Mouse (Mus musculus) embryonic facial prominence, embryonic 14.5 days (tissue): ENCODE data around the gene Rhbdf2. TPM values are rescaled to one million over a fixed set of nuclear protein-coding genes. Genes with fewer than 3 reads are reported as not detected.

Experiments used
- ATAC-seq: fragments of 200-750 bp; cut with Nextera tagmentation; 2 replicates; pipeline ENCODE4 v1.8.0; 2017; ENCODE audit warnings: low read depth, moderate number of reproducible peaks, moderate TSS enrichment
- DNase-seq: peaks from one replicate; pipeline ENCODE4 v3.0.0-alpha.2; 2015; ENCODE audit warnings: low spot score
- H3K27ac ChIP-seq: fragments of 300-500 bp; sonication (generic); replicated peaks from 2 replicates; pipeline ENCODE4 v1.5.1; 2014; ENCODE audit warnings: low read depth, mild to moderate bottlenecking, low read length, moderate library complexity
- H3K27me3 ChIP-seq: fragments of 300-500 bp; sonication (generic); replicated peaks from 2 replicates; pipeline ENCODE4 v1.6.1; 2014; ENCODE audit warnings: low read length; ENCODE audit not compliant: control insufficient read depth, insufficient read depth
- H3K36me3 ChIP-seq: fragments of 300-500 bp; sonication (generic); 2 replicates; pipeline ENCODE4 v1.6.1; 2014; ENCODE audit warnings: low read length, mixed read lengths; ENCODE audit not compliant: control insufficient read depth, insufficient read depth
- H3K4me1 ChIP-seq: fragments of 300-500 bp; sonication (generic); 2 replicates; pipeline ENCODE4 v1.6.1; 2014; ENCODE audit warnings: antibody characterized with exemption, low read length; ENCODE audit not compliant: control insufficient read depth, insufficient read depth
- H3K4me2 ChIP-seq: fragments of 300-500 bp; sonication (generic); 2 replicates; pipeline ENCODE4 v1.6.1; 2014; ENCODE audit warnings: low read depth, mild to moderate bottlenecking, low read length, moderate library complexity, mixed read lengths
- H3K4me3 ChIP-seq: fragments of 300-500 bp; sonication (generic); 2 replicates; pipeline ENCODE4 v1.5.1; 2014; ENCODE audit warnings: low read depth, mild to moderate bottlenecking, low read length
- H3K9ac ChIP-seq: fragments of 300-500 bp; sonication (generic); 2 replicates; pipeline ENCODE4 v1.6.1; 2014; ENCODE audit warnings: low read depth, mild to moderate bottlenecking, low read length, moderate library complexity, mixed read lengths
- H3K9me3 ChIP-seq: fragments of 300-500 bp; sonication (generic); 2 replicates; pipeline ENCODE4 v1.6.1; 2016; ENCODE audit warnings: low read length; ENCODE audit not compliant: control insufficient read depth
- WGBS: fragments of 180-500 bp; shearing (Covaris S2); extraction: QIAGEN DNeasy Blood & Tissue Kit; methylation state at CpG from one replicate; pipeline ENCODE4 v1.1.7; 2014; 5-methylcytosine and 5-hydroxymethylcytosine counted together
- polyA plus RNA-seq: library from polyadenylated mRNA; unstranded; fragments of >200 nt; fragmentation: Nextera tagmentation; extraction: Ambion mirVana; gene quantifications from 2 replicates; pipeline ENCODE4 v1.2.1, GENCODE M21; 2014

Rhbdf2 gene
- polyA plus RNA-seq, 1 experiment from 2014 or later, result 3.6 TPM

- no peaks in the 10 kb centered on the region for H3K9me3 ChIP-seq
- H3K4me3 ChIP-seq, result no peak overlapping the region
- ATAC-seq (no peak), DNase-seq (no peak)
- no peak overlapping the region for H3K27ac ChIP-seq
- H3K27me3 ChIP-seq, result no peaks in the 10 kb centered on the region
- H3K4me1 ChIP-seq, result no peaks in the 10 kb centered on the region
- WGBS, result 85% methylated on average over 15 of the region's 15 CpGs
- H3K4me2 ChIP-seq, result no peak overlapping the region
- 0 out of 2 replicates have a peak, but pooled peaks cover 8% of the 10 kb centered on the region for H3K36me3 ChIP-seq
- no peak overlapping the region for H3K9ac ChIP-seq
Measured at GRCm38 (mm10) chr11:116599230-116599629, 27.6 kb downstream of the Rhbdf2 start.

DNA sequence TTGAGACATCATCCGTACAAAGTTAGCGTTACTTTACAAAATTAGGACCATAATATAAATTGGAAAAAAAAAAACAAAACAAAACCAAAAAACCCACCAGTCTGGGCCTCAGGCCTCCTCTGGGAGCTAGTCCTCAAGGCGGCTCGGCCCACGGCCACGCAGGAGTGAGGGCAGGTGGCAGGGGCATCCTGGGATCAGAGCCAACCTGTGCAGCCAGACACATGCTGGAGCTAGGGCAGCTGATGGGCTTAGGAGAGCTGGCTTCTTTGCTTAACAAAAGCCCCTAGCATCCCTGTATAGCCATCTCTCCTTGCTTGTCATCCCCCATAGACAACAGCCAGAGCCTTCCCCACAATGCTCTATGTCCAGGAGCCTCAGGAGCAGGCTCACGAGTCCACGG, 28.6 kb downstream of the Rhbdf2 start:
- WGBS, result 89% methylated on average over 8 of the region's 8 CpGs
- no peak overlapping the region for H3K4me3 ChIP-seq

DNA sequence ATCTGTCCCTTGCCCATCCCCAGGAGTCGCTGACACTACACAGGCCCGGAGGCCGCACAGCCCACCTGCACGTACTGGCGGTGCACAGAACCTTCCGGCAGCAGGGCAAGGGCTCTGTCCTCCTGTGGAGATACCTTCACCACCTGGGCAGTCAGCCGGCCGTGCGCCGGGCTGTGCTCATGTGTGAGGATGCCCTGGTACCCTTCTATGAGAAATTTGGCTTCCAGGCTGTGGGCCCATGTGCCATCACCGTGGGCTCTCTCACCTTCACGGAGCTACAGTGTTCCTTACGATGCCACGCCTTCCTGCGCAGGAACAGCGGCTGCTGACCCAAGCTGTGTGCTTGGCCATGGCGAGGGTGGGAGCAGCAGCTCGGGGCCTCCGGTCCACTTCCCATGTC, 30.1 kb downstream of the Rhbdf2 start:
- Histone ChIP-seq H3K27me3 (no peaks in the 10 kb centered on the region), H3K4me3 (no peak overlapping the region), H3K9me3 (no peaks in the 10 kb centered on the region), H3K4me1 (0 out of 2 replicates have a peak, but pooled peaks cover 3% of the 10 kb centered on the region), H3K9ac (no peak overlapping the region), H3K4me2 (no peak overlapping the region), H3K27ac (no peak overlapping the region), H3K36me3 (no peaks in the 10 kb centered on the region)
- DNase-seq (no peak), ATAC-seq (no peak)
- 86% methylated on average over 18 of the region's 19 CpGs for WGBS

More for the DNA sequence above, 28.6 kb downstream of the Rhbdf2 start:
- DNase-seq (no peak), ATAC-seq (no peak)
- Histone ChIP-seq H3K36me3 (0 out of 2 replicates have a peak, but pooled peaks cover 3% of the 10 kb centered on the region), H3K4me1 (no peaks in the 10 kb centered on the region), H3K9me3 (no peaks in the 10 kb centered on the region), H3K27me3 (no peaks in the 10 kb centered on the region), H3K4me2 (no peak overlapping the region), H3K27ac (no peak overlapping the region), H3K9ac (no peak overlapping the region)

GRCm38 (mm10) chr11:116593345-116593744, 33.5 kb downstream of the Rhbdf2 start:
- Histone ChIP-seq H3K27ac (no peak overlapping the region), H3K27me3 (no peaks in the 10 kb centered on the region), H3K4me3 (no peak overlapping the region), H3K4me1 (peaks cover 9% of the 10 kb centered on the region; the same call in 1 of the 2 replicates), H3K36me3 (no peaks in the 10 kb centered on the region), H3K9me3 (no peaks in the 10 kb centered on the region), H3K4me2 (no peak overlapping the region), H3K9ac (no peak overlapping the region)
- 61% methylated on average over 4 of the region's 4 CpGs for WGBS
- ATAC-seq (no peak), DNase-seq (no peak)

DNA sequence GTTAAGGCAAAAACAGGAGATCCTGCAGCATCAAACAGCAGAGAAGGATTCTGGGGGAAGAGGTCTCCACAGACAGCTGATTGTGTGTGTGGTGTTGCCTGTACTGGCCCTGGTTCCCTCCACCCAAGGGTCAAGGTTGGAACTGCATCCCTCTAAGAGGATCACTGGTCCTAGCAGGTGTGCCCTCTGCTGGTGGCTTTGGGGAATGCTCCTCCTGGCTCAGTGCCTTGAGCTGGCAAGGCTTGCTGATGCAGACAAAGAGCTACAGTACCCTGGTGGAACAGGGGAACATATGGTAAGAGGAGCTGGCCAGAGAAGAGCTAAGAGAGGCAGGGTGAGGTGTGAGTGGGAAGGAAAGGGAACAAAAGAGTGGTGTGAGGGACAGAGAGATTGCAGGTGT, 34.4 kb downstream of the Rhbdf2 start:
- Histone ChIP-seq H3K4me2 (no peak overlapping the region), H3K4me3 (no peak overlapping the region), H3K27me3 (no peaks in the 10 kb centered on the region), H3K9ac (no peak overlapping the region), H3K9me3 (no peaks in the 10 kb centered on the region), H3K36me3 (no peaks in the 10 kb centered on the region), H3K27ac (no peak overlapping the region), H3K4me1 (peaks cover 9% of the 10 kb centered on the region; the same call in 1 of the 2 replicates)
- peak; percentile 84 for ATAC-seq
- DNase-seq, result peak; percentile 86

- H3K36me3 ChIP-seq, result no peaks in the 10 kb centered on the region
- no peak overlapping the region for H3K4me3 ChIP-seq
- H3K4me1 ChIP-seq, result peaks cover 9% of the 10 kb centered on the region; the same call in 1 of the 2 replicates
- WGBS, result 81% methylated on average over 4 of the region's 4 CpGs
- DNase-seq (no peak), ATAC-seq (no peak)
- H3K9ac ChIP-seq, result no peak overlapping the region
- no peak overlapping the region for H3K27ac ChIP-seq
- H3K9me3 ChIP-seq, result no peaks in the 10 kb centered on the region
- no peak overlapping the region for H3K4me2 ChIP-seq
- H3K27me3 ChIP-seq, result no peaks in the 10 kb centered on the region
Measured at GRCm38 (mm10) chr11:116591621-116592020, 35.2 kb downstream of the Rhbdf2 start.

DNA sequence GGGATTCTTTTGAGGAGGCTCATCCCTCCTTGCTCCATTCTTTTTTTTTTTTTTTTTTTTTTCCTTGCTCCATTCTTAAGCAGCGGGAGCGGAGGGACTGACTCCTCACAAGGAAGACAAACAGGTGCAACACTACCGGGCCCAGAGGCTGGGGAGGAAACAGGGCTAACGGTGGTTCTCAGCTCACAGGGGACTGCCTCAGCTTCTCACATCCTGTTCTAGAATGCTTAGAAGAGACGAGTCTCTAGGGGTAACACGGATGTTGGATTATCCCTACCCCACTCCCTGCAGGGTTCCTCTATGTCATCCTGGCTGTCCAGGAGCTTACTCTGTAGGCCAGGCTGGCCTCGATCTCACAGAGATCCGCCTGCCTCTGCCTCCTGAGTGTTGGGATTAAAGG, 37.2 kb downstream of the Rhbdf2 start:
- no peak for ATAC-seq
- Histone ChIP-seq H3K27me3 (no peaks in the 10 kb centered on the region), H3K4me3 (no peak overlapping the region), H3K9ac (no peak overlapping the region), H3K36me3 (no peaks in the 10 kb centered on the region), H3K4me2 (peak overlapping the region; percentile 3; the same call in 1 of the 2 replicates), H3K4me1 (peaks cover 9% of the 10 kb centered on the region; the same call in 1 of the 2 replicates), H3K9me3 (no peaks in the 10 kb centered on the region), H3K27ac (no peak overlapping the region)
- 49% methylated on average over 8 of the region's 8 CpGs for WGBS
- DNase-seq, result no peak

DNA sequence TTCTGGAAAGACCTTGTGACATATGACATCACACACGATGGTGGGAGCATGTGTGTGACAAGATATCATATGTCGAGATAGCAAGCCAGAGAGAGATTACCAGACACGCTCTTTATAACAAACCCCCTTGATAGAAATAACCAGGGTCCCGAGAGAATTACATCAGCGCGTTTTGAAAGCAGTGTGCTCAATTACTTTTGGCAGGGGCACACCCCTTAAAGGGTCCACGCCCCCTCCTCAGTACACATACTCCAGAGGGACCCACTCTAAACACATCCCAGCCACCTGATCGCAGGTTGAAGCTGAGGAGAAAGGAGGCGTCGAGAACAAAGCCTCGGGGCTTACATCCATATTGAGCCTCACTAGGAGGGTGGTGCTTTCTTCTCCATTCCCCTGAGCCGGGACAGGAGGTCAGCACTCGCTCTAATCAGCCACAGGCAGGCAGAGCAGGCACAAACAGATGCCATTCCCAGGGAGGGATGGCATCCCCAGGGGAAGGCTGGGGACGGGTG, 37.7 kb downstream of the Rhbdf2 start:
- Histone ChIP-seq H3K36me3 (no peaks in the 10 kb centered on the region), H3K4me1 (peaks cover 9% of the 10 kb centered on the region; the same call in 1 of the 2 replicates), H3K4me2 (peak overlapping the region; percentile 3; the same call in 1 of the 2 replicates), H3K27ac (no peak overlapping the region), H3K9ac (no peak overlapping the region), H3K27me3 (no peaks in the 10 kb centered on the region), H3K9me3 (no peaks in the 10 kb centered on the region), H3K4me3 (no peak overlapping the region)
- ATAC-seq (peak; percentile 64), DNase-seq (peak; percentile 74)
- 16% methylated on average over 14 of the region's 14 CpGs for WGBS
